Mouse (Mus musculus): ENCODE results near the gene Capn7.

- no peak for TF ChIP-seq SMC3 (IDR thresholded peaks at IDR 0.05; ENCODE audit: low read depth, low read length)
- TF ChIP-seq GATA1 (IDR thresholded peaks at IDR 0.05; ENCODE audit: low read depth, low read length), result no peak
- no peak for TF ChIP-seq CTCF (IDR thresholded peaks at IDR 0.05 in 2 of 3, conservative IDR thresholded peaks at IDR 0.05 in 1 of 3; ENCODE audit: control insufficient read depth in 1 of 3, insufficient read depth in 1 of 3, low read depth in 2 of 3, low read length in 3 of 3, poor library complexity in 1 of 3, severe bottlenecking in 1 of 3)
- TF ChIP-seq POLR2A (IDR thresholded peaks at IDR 0.05; ENCODE audit: control insufficient read depth in 1 of 2, insufficient read depth in 1 of 2, low read depth in 1 of 2, low read length in 2 of 2, poor library complexity in 1 of 2), result no peak
Observed at GRCm38 (mm10) chr14:31362236-31362635, 25.8 kb downstream of the Capn7 start.

Data from MEL (cell line).